Mouse (Mus musculus) megakaryocyte, embryonic 14.5 days (primary cell): ENCODE measurements around the gene Rnf214.

Experiments used
- FLI1 ChIP-seq: IDR thresholded peaks from 2 replicates; pipeline ENCODE4 v1.6.1; 2012; ENCODE audit warnings: low read length, inconsistent platforms, mixed read lengths
- GATA1 ChIP-seq: IDR thresholded peaks from 3 replicates; pipeline ENCODE4 v1.6.1; 2012; ENCODE audit warnings: mixed read lengths, low read length, inconsistent platforms, borderline replicate concordance

GRCm38 (mm10) chr9:45938952-45939637, 32.4 kb upstream of the Rnf214 start:
- TF ChIP-seq GATA1 (no peak), FLI1 (no peak)
